Mouse (Mus musculus): ENCODE data around the gene Scg5.
A peak's percentile ranks its signal among the peaks of the same experiment; 100 is the strongest.

The Scg5 gene

DNA sequence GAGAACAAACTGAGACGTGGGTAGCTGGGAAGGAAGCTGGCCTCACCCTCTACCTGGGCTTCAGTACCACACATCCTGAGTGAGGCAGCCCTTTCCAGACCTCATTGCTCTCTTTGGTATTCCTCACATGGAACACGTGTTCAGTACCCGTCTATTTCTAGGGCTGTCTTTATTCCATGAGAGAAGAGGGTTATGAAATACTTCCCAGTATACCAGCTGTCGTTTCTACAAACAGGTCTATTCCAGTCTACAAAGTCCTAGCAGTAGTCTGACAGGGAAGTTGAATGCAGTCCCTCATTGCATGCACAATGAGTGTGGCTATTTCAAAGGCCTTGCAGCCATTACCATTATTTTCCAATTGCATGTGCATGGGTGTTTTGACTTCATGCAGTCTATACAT, 23.2 kb downstream of the Scg5 start:
- no peak for DNase-seq

DNA sequence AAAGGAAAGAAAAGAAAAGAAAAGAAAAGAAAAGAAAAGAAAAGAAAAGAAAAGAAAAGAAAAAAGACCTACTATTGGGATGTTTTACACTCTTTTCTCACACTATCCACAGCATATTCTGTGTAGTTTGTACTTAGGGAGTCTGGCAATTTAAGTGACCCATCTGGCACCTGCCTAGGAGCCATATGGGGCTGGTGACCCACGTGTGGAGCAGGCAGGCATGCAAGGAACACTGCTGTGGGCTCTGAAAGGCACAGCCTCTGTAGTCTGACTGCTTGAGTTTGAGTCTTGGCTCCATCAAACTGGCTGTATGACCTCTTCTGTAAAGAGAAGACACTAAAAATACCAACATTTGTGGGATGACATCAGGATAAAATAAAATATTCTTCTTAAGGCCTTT, 25.2 kb downstream of the Scg5 start:
- no peak for DNase-seq

DNA sequence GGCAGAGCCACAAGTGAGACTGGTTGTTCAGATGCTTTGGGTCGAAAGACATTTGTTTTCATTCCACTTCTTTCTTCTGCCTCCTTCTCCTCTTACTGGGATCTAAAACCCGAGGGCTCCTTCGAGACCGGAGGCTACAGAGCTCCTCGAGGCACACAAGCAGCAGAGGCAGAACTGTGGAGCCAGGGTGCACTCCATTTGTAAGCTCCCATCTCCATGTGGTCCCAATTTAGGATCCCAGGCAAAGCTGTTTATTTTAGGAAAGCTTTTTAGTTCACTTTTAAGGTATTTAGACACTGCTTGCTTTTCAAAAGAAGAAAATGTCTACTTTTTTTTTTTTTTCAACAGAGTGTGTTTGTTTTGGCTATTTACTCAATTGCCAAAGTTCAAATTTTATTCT, 28.1 kb downstream of the Scg5 start:
- DNase-seq = no peak

DNA sequence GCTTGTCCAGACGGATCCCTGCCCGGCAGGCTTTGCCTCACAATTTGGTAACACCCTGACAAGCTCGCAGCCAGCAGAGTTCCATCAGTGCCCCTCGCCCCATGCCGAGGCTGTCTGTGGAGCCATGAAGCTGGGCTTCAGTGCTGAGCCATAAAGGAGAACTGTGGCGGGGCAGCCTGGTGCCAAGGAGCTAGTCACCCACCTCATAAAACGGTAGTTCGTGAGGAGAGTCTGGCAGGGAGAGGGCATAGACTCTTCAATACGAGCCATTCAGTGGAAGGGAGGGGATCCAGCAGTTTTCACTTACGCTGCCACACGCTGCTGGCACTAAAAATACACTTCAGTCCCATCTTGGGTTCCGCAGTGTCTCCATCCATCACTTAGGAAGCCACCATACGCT, 30.3 kb downstream of the Scg5 start:
- no peak for DNase-seq

DNA sequence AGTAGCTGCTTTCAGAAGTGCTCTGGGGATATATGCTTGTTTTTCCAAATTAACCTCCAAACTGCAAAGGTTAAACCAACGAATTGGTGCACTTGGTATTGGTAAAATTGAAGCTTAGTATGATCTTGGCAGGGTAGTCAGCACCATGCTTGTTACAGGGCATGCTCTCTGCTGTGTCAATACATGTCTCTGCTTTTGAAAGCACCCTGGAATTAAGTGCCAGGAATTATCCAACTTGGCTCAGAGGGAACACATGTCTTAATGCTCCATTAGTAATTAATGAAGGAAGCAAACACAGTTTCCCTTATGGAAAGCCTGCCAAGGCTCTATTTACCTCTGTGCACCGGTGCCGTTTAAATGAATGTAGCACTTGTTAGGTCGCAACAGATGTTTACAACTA, 33.7 kb downstream of the Scg5 start:
- no peak for DNase-seq

DNA sequence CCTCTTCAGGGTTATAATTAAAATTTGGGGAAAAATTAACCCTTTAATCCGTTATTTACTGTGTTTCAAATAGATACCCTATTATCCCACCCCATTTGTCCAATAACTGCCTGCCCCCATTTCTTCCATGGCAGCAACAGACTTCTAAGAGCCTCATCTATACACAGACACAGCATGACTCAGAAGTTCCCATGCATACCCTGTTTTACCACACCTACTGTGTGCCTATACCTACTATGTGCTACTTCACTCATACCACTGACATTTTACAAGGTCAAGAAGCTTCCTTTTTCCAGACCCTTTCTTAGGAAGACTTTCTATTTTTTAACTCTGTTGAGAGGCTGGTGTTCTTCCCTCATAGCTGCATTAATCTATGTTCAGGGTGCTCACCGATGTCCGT, 35.4 kb downstream of the Scg5 start:
- DNase-seq = no peak

DNA sequence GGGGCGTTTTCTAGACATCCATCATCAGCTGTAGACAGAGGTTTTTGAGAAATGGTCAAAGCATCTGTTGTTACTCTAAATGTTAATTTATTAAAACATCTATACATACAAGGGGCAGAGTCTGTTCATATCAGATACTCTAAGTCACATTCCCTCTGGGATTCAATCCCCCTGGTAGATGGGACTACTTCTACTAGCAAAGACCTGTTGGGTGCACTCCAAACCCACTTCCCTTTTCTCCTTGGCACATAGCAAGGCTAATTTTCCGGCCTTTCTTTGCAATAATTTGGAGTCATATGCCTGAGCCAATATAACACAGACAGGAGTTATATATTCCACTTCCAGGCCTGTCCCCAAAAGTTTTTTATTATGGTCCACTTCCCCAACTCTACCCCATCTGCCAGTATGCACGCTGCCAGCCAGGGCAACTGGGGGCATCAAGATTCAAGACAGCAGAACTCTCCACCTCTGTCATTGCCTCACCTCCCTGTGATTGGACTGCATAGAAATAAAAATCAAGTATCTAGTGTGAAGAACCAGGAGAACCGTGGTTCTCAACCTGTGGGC, 40.0 kb downstream of the Scg5 start:
- DNase-seq = no peak

DNA sequence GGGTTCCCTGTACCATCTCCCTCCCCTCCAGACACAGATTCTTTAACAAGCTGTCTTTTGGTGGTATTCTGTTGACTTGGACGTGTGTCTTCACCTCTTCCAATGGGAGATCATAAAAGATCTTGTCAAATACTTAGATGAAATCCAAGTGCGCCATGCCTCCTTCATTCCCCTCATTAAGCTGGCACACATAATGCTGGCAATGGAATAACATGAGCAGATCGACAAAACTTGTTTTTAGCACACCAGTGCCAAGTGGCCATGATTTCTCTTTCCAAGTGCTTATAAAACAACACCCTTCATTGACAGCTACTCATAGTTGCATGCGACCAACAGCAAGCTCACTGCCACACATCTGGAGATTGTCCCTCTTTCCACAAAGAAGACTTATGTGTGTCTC, 41.0 kb downstream of the Scg5 start:
- no peak for DNase-seq

DNA sequence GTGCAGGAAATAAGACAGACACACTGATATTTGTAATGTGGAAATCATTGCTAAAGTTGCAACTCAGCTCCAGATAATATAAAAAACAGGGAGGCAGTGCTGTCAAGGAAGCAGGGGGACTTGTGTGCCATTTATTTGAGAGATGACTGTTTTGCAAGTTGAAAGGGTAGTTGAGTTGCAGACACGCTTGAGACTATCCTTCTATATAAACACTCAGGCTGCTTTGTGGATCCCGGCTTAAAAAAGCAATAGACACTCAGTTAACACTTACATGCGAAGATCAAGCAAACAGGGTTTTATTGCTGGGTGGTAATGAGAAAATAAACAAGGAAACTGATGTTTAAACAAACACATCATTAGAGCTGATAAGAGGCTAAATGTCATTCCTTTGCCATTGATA, 44.1 kb downstream of the Scg5 start:
- DNase-seq = no peak

DNA sequence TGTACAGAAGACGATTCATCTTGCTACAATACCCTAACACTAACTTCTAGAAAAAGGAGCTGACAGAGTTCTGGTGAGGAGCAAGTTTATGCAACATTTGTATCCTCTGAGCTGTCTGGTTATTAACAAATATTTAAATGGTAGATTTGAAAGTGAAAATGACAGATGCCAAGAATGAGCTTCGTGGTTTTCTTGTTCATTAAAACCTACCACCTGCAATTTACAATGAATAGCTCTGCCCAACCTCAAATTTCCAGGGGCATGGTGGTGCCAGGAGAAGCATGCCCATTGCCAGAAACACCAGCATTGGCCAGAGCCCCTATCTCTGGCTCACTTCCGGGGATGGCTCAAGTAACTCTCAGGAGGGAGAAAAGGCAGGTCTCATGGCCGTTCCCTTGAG, 47.4 kb downstream of the Scg5 start:
- no peak for DNase-seq

DNA sequence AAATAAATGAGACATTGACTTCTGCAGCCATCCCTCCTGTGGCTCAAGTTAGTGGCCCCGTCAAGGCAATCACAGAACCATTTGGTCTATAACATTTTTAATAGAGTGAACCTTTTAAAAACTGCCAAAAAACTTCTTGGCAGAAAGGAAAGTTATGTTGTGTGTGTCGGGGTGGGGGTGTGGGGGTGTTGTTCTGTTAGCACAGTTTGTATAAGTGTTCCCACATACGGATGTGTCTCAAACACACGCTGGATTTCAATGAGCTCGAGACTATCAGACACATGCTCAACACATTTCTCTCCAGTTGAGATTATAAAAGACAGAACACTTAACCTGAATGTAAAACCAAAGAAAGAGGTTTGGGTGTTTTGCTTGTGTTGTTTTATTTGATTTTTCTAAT, 47.8 kb downstream of the Scg5 start:
- no peak for DNase-seq

DNA sequence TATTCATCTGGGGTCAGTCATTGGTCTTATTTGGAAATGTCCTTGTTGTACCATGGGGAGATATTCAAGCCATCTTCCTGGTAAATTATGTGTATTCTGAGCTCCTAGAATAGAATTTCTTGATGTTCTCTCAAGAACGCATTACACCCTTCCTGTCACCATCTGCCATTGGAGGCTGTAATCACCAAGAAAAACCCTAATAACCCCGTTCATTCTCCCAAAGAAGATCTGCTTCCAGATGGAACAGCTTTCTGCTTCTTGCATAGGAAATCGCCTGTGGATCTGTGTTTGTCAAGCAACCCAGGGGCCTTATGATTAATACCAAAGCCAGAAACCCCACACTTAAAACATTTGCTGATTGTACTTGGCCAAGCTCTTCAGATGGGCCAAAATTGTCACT, 49.6 kb downstream of the Scg5 start:
- DNase-seq = no peak

DNA sequence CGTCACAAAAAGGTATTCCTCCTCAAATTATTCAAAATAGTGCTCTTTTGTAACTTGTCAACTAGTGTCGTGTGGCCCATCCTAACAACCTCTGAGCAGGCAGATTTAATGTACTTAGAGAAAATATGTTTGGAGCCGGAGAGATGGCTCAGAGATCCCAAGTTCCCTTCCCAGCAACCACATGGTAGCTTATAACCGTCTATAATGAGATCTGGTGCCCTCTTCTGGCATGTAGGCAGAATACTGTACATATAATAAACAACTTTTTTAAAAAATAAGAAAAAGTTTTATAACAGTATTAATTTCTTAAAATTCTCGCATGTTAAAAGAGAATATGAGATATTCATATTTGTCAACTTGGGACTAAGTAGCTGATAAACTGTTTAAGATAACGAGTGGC, 50.9 kb downstream of the Scg5 start:
- DNase-seq = no peak

DNA sequence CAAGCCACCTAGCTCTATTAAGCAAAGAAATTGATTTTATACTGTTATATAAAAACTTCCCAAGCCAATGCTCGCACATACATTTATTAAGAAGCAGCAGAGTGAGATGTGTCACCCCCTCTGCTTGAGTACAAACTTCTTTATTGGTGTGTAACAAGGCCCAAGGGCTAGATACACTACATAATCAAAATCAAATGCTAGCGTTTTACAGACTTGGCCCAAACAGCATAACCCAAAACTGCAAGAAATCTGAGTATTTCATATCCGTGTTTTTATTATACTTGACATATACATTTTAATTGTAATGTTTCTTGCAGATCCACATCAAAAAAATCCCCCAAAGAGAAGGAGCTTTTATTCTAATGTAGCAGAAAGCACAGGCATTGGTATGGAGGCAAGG, 52.6 kb downstream of the Scg5 start:
- no peak for DNase-seq

DNA sequence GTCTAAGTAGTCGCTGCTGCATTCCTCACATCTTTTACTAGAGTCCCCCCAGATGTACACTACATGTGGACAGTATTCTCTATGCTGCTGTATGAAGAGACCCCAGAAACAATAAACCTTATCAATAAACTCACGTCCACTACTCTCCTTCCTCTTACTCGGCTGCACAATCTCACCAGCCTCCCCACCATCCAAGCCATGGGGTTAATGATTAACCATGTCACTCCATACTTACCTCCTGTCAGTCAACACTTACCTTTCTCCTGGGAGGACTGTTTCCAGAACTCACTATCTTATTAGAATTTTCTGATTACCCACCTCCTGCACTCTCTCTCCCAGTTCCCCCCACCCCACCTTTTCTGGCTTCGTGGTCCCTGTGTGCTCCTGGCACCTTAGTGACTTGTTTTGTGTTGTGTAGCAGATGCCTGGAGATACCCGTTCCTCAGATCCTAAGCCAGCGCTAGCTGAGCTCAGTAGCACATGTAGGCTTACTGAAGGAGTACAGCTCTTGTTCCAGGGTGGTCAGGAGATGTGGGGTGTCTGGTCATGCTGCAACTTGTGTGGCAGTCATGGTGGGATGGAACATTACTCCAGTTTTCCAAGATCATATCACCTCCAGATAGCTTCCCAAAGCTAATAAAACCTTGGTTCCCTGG, 54.6 kb downstream of the Scg5 start:
- DNase-seq = peak; percentile 5 to 20

DNA sequence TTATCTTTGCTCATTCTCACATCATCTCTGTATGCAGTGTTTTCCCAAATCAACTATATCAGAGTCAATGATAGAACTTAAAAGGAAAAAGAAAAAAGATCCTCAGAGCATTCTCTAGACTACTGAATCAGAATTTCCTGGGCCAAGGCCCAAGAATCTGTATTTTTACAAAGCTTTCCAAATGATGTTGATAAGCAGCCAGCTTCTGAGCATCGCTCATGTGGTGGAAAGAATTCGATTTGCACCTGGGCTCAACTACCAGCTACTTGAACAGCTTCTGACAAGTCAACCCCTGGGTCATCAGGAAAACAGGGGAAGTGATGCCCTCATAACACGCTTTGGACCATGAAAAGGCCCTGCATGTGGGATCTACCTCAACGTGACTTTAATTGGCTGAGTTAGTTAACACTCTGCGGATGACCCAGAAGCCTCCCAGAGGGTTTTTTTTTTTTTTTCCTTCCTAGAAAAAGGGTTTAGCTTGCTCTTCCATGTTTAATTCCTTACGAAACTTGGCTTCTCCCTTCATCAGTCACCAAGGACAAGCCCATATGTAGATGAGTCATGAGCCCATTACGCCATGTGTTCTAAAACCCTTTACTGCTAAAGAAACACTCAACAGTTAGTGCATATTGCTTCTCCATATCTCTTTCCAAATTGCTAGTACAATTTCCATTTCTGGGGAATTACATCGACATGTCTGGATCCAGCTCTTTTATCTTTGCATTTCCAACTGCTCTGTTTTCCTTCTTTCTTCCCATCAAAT, 60.2 kb downstream of the Scg5 start:
- no peak for DNase-seq

DNA sequence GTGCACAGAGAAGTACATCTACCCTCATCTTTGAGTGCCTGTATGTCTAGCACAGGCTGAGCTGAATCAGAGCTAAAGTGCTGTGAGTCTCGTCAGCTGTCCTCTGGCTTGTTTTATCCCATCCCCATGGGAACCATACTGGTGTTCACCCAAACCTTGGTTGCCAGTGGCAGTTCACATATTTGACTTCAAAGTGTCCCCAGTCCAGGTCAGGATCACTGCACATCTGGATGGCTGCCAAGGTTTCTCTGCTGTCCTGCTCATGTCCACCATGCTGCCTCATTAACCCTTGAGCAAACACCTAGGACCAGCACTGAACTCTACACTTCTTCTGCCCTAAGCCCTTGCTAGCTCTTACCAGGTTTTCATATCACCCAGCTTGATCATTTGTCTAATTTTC, 63.0 kb downstream of the Scg5 start:
- DNase-seq = peak; percentile 33 to 56

DNA sequence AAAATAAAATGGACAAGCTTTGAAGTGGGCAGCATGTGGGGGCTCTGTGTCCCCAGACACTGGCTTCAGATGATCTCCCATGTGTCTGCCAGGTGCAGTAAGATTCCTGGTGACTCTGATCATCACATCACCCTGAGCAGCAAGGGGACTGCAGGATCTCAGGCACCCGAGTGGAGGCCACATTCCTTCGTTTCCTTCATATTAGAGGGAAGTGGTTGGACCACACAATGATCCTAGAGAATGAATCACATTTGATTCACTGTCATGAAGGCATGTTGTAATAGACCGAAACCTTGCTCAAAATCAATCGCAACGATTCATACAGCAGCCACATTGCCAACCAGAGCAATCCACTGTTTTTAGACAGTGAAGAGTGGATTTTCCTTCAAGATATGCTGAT, 64.0 kb downstream of the Scg5 start:
- no peak for DNase-seq

DNA sequence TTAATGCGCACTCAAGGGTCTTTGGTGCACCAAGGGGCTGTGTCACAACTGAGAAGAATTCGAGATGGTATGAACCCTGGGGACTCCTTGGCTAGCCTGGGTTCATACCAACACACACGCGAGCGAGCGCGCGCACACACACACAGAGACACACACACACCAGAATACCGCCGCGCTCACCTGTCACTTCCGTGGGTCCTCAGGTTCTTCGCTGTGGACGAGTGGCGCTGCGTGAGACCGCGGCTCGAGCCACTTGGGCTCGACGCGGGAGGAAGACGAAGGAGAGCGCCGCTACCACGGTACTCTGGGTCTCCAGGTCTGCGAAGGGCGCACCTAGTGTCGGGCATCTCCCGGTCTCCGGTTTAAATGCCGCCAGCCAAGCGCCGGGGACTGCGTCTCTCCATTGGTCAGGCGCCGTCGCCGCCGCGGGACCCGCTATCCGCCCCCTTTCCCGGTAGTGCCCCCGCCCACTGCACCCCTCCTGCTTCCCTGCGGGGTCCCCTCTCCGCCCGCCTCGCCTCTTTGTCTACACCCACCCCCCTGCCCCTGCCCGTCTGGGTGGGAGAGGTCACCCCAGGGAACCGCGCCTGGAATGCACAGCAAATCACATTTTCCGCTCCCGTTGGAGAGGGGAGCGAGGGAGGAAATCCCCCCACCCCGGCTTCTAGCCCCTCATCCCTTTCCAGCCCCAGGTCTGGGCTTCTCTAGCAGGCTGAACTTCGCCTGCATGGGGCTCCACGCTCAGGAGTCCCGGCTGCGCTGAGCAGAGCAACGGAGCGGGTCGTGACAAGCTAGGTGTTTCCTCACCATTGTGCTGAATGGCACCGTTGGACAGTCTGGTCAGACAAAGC, 70.4 kb downstream of the Scg5 start, which contains the start of gene Grem1:
Grem1 (minus strand) TSS at position 336 of the 851 bp plus-strand sequence.
- peak in 1 of 2 experiments; percentile 8 for DNase-seq

DNA sequence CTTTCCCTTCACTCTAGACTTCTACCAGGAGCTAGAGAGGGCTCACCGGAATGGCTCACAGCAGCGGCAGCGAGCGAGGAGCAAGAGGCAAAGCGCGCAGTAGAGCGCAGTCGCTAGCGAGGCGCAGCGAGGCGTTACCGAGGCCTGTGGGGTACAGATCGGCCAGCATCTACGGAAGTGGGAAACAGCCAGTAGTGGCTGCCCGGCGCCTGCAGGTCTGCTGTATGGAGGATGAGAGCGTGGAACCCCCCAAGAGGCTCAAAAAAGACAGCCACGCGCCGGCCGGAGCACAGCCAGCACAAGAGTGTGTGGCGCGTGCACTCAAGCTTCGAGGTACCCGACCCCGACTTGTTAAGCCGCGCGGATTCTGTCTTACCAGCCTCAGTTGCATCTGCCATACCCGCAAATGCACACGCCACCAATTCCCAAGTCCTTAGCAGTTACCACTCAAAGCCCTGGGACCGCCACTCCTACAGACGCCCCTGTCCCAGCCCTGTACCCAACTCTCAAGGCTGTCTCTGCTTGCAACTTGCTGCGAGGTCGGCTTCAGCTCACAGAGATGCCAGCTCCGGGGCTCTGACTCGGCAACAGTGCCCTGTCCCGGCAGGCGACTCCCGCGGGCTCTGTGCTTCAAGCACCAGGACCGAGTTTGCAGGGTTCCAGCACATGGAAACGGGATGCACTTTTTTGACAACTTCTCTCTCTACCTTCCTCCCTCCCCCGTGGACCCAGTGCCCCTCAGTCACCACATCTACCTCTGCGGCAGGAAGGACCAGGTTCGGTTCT, 71.2 kb downstream of the Scg5 start:
- peak in 1 of 2 experiments; percentile 36 for DNase-seq

DNA sequence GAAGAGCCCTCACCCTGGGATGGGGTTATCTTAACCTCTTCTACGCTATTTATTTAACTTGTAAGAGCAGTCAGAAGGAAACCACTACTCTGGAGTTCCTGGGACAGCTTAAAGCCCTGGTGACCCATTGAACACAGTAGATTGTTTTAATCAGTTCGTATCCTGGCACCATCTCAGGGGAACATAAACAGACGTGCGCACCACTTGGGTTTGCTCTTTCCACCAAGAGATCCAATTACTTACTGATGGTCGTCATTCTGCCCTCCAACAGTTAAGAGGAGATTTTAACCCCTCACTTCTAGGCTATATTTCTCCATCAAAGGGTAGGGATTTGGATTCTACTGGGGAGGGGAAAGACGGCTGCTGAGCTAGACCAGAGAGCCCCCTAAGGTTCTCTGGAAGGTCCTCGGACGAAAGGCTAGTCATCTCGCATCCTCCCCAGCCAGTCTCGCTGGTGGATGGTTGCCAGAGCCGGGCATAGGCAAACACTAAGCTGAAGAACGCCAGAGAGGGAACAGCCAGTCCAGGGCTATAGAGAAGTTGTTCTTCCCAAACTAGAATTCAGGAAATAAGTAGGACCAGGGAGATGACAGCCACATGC, 71.9 kb downstream of the Scg5 start:
- DNase-seq = no peak

DNA sequence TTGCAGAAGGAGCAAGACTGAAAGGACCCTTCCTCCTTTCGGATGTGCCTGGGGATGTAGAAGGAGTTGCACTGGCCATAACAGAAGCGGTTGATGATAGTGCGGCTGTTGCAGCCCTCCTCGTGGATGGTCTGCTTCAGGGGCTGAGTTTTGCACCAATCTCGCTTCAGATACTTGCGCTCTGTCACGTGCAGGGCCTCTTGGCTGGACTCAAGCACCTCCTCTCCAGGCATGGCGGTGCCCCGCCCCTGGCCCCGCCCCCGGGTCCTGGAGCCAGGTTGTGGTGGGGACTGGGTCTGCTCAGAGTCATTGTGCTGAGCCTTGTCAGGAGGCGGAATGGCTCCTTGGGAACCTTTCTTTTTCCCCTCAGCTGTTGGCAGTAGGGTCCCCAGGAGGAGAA, 79.2 kb downstream of the Scg5 start:
- no peak for DNase-seq

Measured in kidney, postnatal 36 days (tissue).